Mouse (Mus musculus) cerebellum, adult 8-10 months (tissue): Measurements from ENCODE around the gene Gm21637.
"Not testable (repeated sequence)": the region's sequence is repeated elsewhere in the genome, so short reads cannot be mapped to it uniquely, and the experiment has no call there.

Source experiments
- DNase-seq: peaks from one replicate; pipeline ENCODE4 v3.0.0; 2022

Gm21637 gene

GRCm38 (mm10) chrX:31961744-31962143 is at the start of gene Gm21637:
Gene Gm21637 (plus strand): TSS chrX:31962044.
- not testable (repeated sequence) for DNase-seq
